Mouse (Mus musculus): ENCODE results near the gene Zfp14.

Gene Zfp14

GRCm38 (mm10) chr7:30050882-30051548 is at the start of gene Zfp14:
Gene Zfp14, minus strand, starts transcription at chr7:30051380.
- peak; percentile 84 for DNase-seq

GRCm38 (mm10) chr7:30099297-30099696 is 48.1 kb upstream of the Zfp14 start:
- peak; percentile 86 for DNase-seq

GRCm38 (mm10) chr7:30095551-30096125 is 44.5 kb upstream of the Zfp14 start:
- no peak for DNase-seq

- peak; percentile 88 for DNase-seq
These were observed 43.7 kb upstream of the Zfp14 start, which contains the start of gene Zfp260 for GRCm38 (mm10) chr7:30094646-30095429. Gene Zfp260, plus strand, starts transcription at chr7:30094777.

GRCm38 (mm10) chr7:30093918-30094415 is 42.8 kb upstream of the Zfp14 start:
- no peak for DNase-seq

GRCm38 (mm10) chr7:30092666-30093065 is 41.5 kb upstream of the Zfp14 start:
- no peak for DNase-seq

- no peak for DNase-seq
These were observed 39.9 kb upstream of the Zfp14 start for GRCm38 (mm10) chr7:30090970-30091585.

GRCm38 (mm10) chr7:30090092-30090969 is 39.2 kb upstream of the Zfp14 start, which contains the start of the genes Gm26920 and Zfp566:
Gene Gm26920, minus strand, starts transcription at chr7:30090410.
Gene Zfp566, minus strand, starts transcription at chr7:30090527.
- DNase-seq: peak; percentile 91

- no peak for DNase-seq
These were observed 38.2 kb upstream of the Zfp14 start for GRCm38 (mm10) chr7:30089405-30089804.

- peak; percentile 52 for DNase-seq
These were observed 35.3 kb upstream of the Zfp14 start for GRCm38 (mm10) chr7:30086524-30086923.

- DNase-seq: peak; percentile 79
These were observed 21.2 kb upstream of the Zfp14 start, which contains the start of gene Zfp82 for GRCm38 (mm10) chr7:30072146-30073028. Gene Zfp82, minus strand, starts transcription at chr7:30072900.

GRCm38 (mm10) chr7:30064622-30065021 is 13.4 kb upstream of the Zfp14 start:
- no peak for DNase-seq

GRCm38 (mm10) chr7:30062478-30062877 is 11.3 kb upstream of the Zfp14 start:
- peak; percentile 23 for DNase-seq

GRCm38 (mm10) chr7:30060341-30060740 is 9.2 kb upstream of the Zfp14 start:
- DNase-seq: no peak

- no peak for DNase-seq
These were observed 2.4 kb upstream of the Zfp14 start for GRCm38 (mm10) chr7:30053591-30053990.

GRCm38 (mm10) chr7:30048126-30048525 is 3.1 kb downstream of the Zfp14 start:
- DNase-seq: no peak

GRCm38 (mm10) chr7:30044354-30044753 is 6.8 kb downstream of the Zfp14 start:
- no peak for DNase-seq

- no peak for DNase-seq
These were observed 16.8 kb downstream of the Zfp14 start for GRCm38 (mm10) chr7:30034331-30034730.

- no peak for DNase-seq
These were observed 19.8 kb downstream of the Zfp14 start for GRCm38 (mm10) chr7:30031379-30031778.

- DNase-seq: no peak
These were observed 20.5 kb downstream of the Zfp14 start for GRCm38 (mm10) chr7:30030677-30031076.

- DNase-seq: no peak
These were observed 22.6 kb downstream of the Zfp14 start for GRCm38 (mm10) chr7:30028572-30028971.

All from right cerebral cortex, postnatal 14 days (tissue).